In the genomic region with DNA sequence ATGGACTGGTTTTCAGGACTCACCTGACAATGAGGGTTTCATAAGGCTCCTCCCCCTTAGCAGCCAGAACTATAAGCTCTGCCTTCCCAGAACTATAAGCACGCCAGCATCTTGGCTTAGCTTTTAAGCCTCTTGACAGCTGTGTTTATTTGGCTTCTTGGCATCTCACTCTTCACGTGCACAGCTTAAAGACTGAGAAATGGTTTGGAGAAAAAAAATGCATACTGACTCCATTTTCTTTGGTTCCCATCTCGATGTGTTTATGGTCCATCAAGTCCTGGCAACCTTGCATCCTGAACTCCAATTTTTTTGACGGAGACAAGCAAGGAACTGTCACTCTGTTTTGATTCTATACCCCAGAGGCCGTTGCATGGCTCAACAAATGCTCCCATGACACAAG, we compare ENCODE assay signal across 19 mouse cellular contexts. TPM values are rescaled to one million over a fixed set of nuclear protein-coding genes. Genes with fewer than 3 reads are reported as not detected.
DNase-seq lines count a peak whose midpoint lies in the region; ATAC-seq and TF ChIP-seq lines count a peak whose summit lies in the region.
"Had no signal": no experiment of that assay in that cellular context is flagged by ENCODE, and none has a peak within 500 bp of the region (broad histone marks: within the 10 kb centered on the region; RNA-seq: fewer than 3 reads in every experiment).

No protein-coding gene starts in this region.

- 0 out of 2 replicates have a peak, but pooled peaks cover 5% of the 10 kb centered on the region for H3K4me1 ChIP-seq in forebrain, postnatal 0 days (ENCODE audit: insufficient read depth)
- peaks cover 18% of the 10 kb centered on the region for H3K4me1 ChIP-seq in forebrain, embryonic 12.5 days
- H3K4me1 ChIP-seq in midbrain, postnatal 0 days (ENCODE audit: insufficient read depth, low read length), result peaks cover 13% of the 10 kb centered on the region
- peaks cover 19% of the 10 kb centered on the region for H3K4me1 ChIP-seq in midbrain, embryonic 14.5 days (ENCODE audit: control insufficient read depth, insufficient read depth, low read length)

- WGBS in forebrain, postnatal 0 days, result 44% methylated on average over 5 of the region's 5 CpGs
- WGBS in forebrain, embryonic 12.5 days, result 75% methylated on average over 5 of the region's 5 CpGs
- 59% methylated on average over 5 of the region's 5 CpGs for WGBS in midbrain, postnatal 0 days
- WGBS in midbrain, embryonic 14.5 days, result 67% methylated on average over 5 of the region's 5 CpGs

- no peak overlapping the region for H3K27ac ChIP-seq in forebrain, postnatal 0 days (ENCODE audit: low read depth, low read length)
- no peak overlapping the region for H3K27ac ChIP-seq in forebrain, embryonic 12.5 days
- no peak overlapping the region for H3K27ac ChIP-seq in midbrain, postnatal 0 days (ENCODE audit: low read depth, low read length)
- H3K27ac ChIP-seq in midbrain, embryonic 14.5 days (replicated peaks; ENCODE audit: low read depth, low read length), result no peak overlapping the region
- H3K27ac ChIP-seq: embryonic facial prominence, embryonic 13.5 days; heart, embryonic 15.5 days; hindbrain, embryonic 14.5 days had no signal

- no peak for TF ChIP-seq CTCF in forebrain, postnatal 0 days (IDR thresholded peaks at IDR 0.05; ENCODE audit: low read depth)
- no peak for TF ChIP-seq CTCF in midbrain, postnatal 0 days (IDR thresholded peaks at IDR 0.05)

- H3K9me3 ChIP-seq in forebrain, postnatal 0 days (ENCODE audit: low read length), result no peaks in the 10 kb centered on the region
- no peaks in the 10 kb centered on the region for H3K9me3 ChIP-seq in forebrain, embryonic 12.5 days
- H3K9me3 ChIP-seq in midbrain, postnatal 0 days (ENCODE audit: low read length), result no peaks in the 10 kb centered on the region
- H3K9me3 ChIP-seq in midbrain, embryonic 14.5 days (ENCODE audit: control insufficient read depth, low read length), result no peaks in the 10 kb centered on the region
- H3K9me3 ChIP-seq: embryonic facial prominence, embryonic 13.5 days; heart, embryonic 15.5 days had no signal

- no peak overlapping the region for H3K4me3 ChIP-seq in forebrain, postnatal 0 days (ENCODE audit: low read depth, low read length)
- H3K4me3 ChIP-seq in forebrain, embryonic 12.5 days (replicated peaks), result no peak overlapping the region
- H3K4me3 ChIP-seq in midbrain, postnatal 0 days (ENCODE audit: low read depth, low read length), result no peak overlapping the region
- H3K4me3 ChIP-seq in midbrain, embryonic 14.5 days (replicated peaks; ENCODE audit: low read depth, low read length), result no peak overlapping the region
- H3K4me3 ChIP-seq: embryonic facial prominence, embryonic 13.5 days; heart, embryonic 15.5 days had no signal

- no peaks in the 10 kb centered on the region for H3K27me3 ChIP-seq in forebrain, postnatal 0 days (ENCODE audit: insufficient read depth, low read length)
- H3K27me3 ChIP-seq in forebrain, embryonic 12.5 days, result peaks cover 10% of the 10 kb centered on the region; the same call in 1 of the 2 replicates
- no peaks in the 10 kb centered on the region for H3K27me3 ChIP-seq in midbrain, postnatal 0 days (ENCODE audit: insufficient read depth, low read length)
- H3K27me3 ChIP-seq in midbrain, embryonic 14.5 days (ENCODE audit: control insufficient read depth, insufficient read depth, low read length), result no peaks in the 10 kb centered on the region

- no peak for ATAC-seq in forebrain, postnatal 0 days
- no peak for ATAC-seq in forebrain, embryonic 12.5 days (ENCODE audit: low FRiP score)
- ATAC-seq in midbrain, postnatal 0 days (ENCODE audit: low FRiP score), result no peak
- no peak for ATAC-seq in midbrain, embryonic 14.5 days (ENCODE audit: low FRiP score, low TSS enrichment)
- ATAC-seq: intestine, embryonic 16.5 days had no signal

- H3K36me3 ChIP-seq in forebrain, postnatal 0 days (ENCODE audit: insufficient read depth), result no peaks in the 10 kb centered on the region
- no peaks in the 10 kb centered on the region for H3K36me3 ChIP-seq in forebrain, embryonic 12.5 days (replicated peaks)
- no peaks in the 10 kb centered on the region for H3K36me3 ChIP-seq in midbrain, postnatal 0 days (ENCODE audit: insufficient read depth, low read length)
- H3K36me3 ChIP-seq in midbrain, embryonic 14.5 days (ENCODE audit: control insufficient read depth, insufficient read depth, low read length), result no peaks in the 10 kb centered on the region
- H3K36me3 ChIP-seq: embryonic facial prominence, embryonic 13.5 days; heart, embryonic 15.5 days had no signal

- H3K4me2 ChIP-seq in forebrain, postnatal 0 days (ENCODE audit: low read depth), result no peak overlapping the region
- H3K4me2 ChIP-seq in forebrain, embryonic 12.5 days, result no peak overlapping the region
- H3K4me2 ChIP-seq in midbrain, postnatal 0 days (ENCODE audit: low read depth, low read length, poor library complexity, severe bottlenecking), result no peak overlapping the region
- no peak overlapping the region for H3K4me2 ChIP-seq in midbrain, embryonic 14.5 days (ENCODE audit: low read length)
- H3K4me2 ChIP-seq: embryonic facial prominence, embryonic 13.5 days; heart, embryonic 11.5 days; heart, embryonic 15.5 days; hindbrain, embryonic 14.5 days had no signal

- H3K9ac ChIP-seq in forebrain, postnatal 0 days, result no peak overlapping the region
- H3K9ac ChIP-seq in forebrain, embryonic 12.5 days, result no peak overlapping the region
- H3K9ac ChIP-seq in midbrain, postnatal 0 days (replicated peaks; ENCODE audit: low read length, poor library complexity, severe bottlenecking), result no peak overlapping the region
- H3K9ac ChIP-seq in midbrain, embryonic 14.5 days (replicated peaks; ENCODE audit: low read length), result no peak overlapping the region
- H3K9ac ChIP-seq: embryonic facial prominence, embryonic 13.5 days; heart, embryonic 15.5 days; hindbrain, embryonic 14.5 days had no signal

- DNase-seq in forebrain, postnatal 0 days, result peak; percentile 35
- peak; percentile 55 for DNase-seq in midbrain, postnatal 0 days (ENCODE audit: low spot score)
- DNase-seq in midbrain, embryonic 14.5 days, result no peak
- DNase-seq in retina, embryonic 14.5 days (ENCODE audit: low spot score), result peak; percentile 18
- no peak for DNase-seq in ovary, postnatal 14 days (ENCODE audit: low spot score)
- DNase-seq: adrenal gland, adult 2 months; adrenal gland, postnatal 25 days; cerebellum, adult 11 months; cerebellum, adult 8-10 months; cerebellum, postnatal 14 days; gastrocnemius, postnatal 36 days; heart, adult 11 months; heart, postnatal 14 days had no signal

RNA-seq across cellular contexts. Expression of gene Ly86, which starts 35.7 kb away (rescaled TPM):
- 3.1 and 5.2 TPM in 2 replicates for total RNA-seq in forebrain, postnatal 0 days (2014; rRNA removed)
- polyA plus RNA-seq in forebrain, postnatal 0 days (2015; fragmentation: Nextera tagmentation; extraction: Ambion mirVana), result 11.3 and 11.6 TPM in 2 replicates
- 4.6 and 5.4 TPM in 2 replicates for polyA plus RNA-seq in forebrain, embryonic 12.5 days (2016; fragmentation: Nextera tagmentation; extraction: Ambion mirVana)
- total RNA-seq in midbrain, postnatal 0 days (2014; rRNA removed), result 6.5 and 11.5 TPM in 2 replicates
- polyA plus RNA-seq in midbrain, postnatal 0 days (2015; fragmentation: Nextera tagmentation; extraction: Ambion mirVana), result 10.2 and 11.0 TPM in 2 replicates
- polyA plus RNA-seq in midbrain, embryonic 14.5 days (2014; fragmentation: Nextera tagmentation; extraction: Ambion mirVana), result 6.4 and 12.0 TPM in 2 replicates

Comparison
In these comparisons a context has a peak if more than half of its experiments do, and no peak if none do; other contexts are left out.
1. DNase-seq: peak in forebrain, postnatal 0 days (single experiment), midbrain, postnatal 0 days (single experiment) and retina, embryonic 14.5 days (single experiment); none in midbrain, embryonic 14.5 days (single experiment) and ovary, postnatal 14 days (single experiment).